Mouse (Mus musculus) mammary gland, adult 2 months (tissue): Measurements from ENCODE around the gene Olfr960. TPM values are rescaled to one million over a fixed set of nuclear protein-coding genes. Genes with fewer than 3 reads are reported as not detected.

Experiments
- polyA plus RNA-seq: library from polyadenylated mRNA; depleted of rRNA; stranded (reverse); fragments of >200 nt; gene quantifications from 2 replicates; pipeline ENCODE4 v1.2.3, GENCODE M21; 2012; ENCODE audit warnings: low replicate concordance; rRNA removed

Olfr960 gene
- polyA plus RNA-seq = not detected in 2 replicates

GRCm38 (mm10) chr9:39621073-39621472 is at the start of gene Olfr960:
TSS of gene Olfr960 (plus strand) at chr9:39621373.

DNA sequence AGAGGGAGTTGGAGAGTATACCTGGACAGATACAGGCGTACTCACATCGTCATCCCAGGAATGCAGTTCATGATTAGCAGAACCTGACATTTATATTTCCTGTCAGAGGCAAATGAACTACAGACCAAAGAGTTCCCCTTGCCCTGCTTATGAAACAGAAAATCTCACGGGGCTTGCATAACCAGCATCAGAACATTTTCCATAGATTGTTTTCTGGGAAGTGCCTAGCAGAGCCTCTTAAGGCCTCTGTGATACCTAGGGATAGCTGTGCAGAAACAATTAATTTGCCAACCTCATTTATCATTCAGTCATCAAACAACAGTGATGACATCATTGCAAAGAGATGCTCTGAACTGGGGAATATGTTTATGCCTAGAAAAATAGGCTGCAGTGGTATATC is 45.7 kb upstream of the Olfr960 start, which contains the start of gene Olfr959:
Gene Olfr959 (minus strand): TSS at position 101 of the 400 bp plus-strand sequence.

GRCm38 (mm10) chr9:39603999-39604453 is 17.1 kb upstream of the Olfr960 start, which contains the start of gene AW551984:
TSS of gene AW551984 (minus strand) at chr9:39604403.

DNA sequence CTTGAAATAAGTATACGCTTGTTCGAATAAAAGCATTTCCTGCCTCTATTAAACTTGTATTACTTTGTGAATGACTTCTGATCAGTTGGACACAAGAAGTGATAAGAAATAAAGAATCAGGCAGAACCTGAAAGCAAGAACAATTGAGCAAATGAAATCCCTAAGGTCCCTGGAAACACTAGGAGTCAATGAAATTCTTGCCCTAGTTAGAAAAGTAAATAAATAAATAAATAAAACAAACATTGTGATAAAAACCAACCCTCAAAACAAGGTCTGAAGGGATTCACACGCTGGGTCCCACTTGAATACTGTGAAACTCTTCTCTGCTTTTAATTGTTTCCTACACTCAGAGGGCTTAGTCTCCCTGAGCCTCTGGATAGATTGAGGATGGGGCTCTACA is 10.8 kb upstream of the Olfr960 start, which contains the start of gene Olfr148:
Gene Olfr148 (plus strand): TSS at position 301 of the 400 bp plus-strand sequence.

GRCm38 (mm10) chr9:39644785-39645184 is 23.6 kb downstream of the Olfr960 start, which contains the start of gene Olfr961:
TSS of gene Olfr961 (plus strand) at chr9:39645085.

DNA sequence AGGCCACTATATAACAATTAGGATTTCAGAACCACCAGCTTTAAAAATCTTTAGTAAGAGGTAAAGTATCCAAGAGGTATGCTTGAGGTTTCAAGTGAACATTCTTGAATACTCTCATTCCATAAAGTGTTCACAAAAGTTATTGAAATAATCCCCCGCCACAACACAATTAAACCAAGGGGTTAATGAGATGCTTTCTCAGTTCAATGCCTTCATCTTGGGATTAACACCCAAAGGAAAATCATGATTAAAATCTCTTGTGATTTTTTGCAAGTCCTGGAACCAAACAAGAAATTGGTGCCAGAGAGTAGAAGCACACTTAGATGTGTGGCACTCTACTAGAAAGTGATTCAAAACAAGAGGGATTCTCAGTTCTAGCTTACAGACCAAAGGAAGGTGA is 45.7 kb downstream of the Olfr960 start, which contains the start of gene Olfr963:
Gene Olfr963 (plus strand): TSS at position 301 of the 400 bp plus-strand sequence.

Other genes starting within 250 kb of the Olfr960 start
- not detected in 2 replicates for gene Olfr951, start 234.0 kb upstream of the Olfr960 start, polyA plus RNA-seq
- gene Olfr952, start 194.2 kb upstream of the Olfr960 start, polyA plus RNA-seq = not detected in 2 replicates
- not detected in 2 replicates for gene Olfr954, start 164.7 kb upstream of the Olfr960 start, polyA plus RNA-seq
- not detected in 2 replicates for gene Olfr955, start 149.4 kb upstream of the Olfr960 start, polyA plus RNA-seq
- not detected in 2 replicates for gene Olfr44, start 127.4 kb upstream of the Olfr960 start, polyA plus RNA-seq
- gene Olfr957, start 105.6 kb upstream of the Olfr960 start, polyA plus RNA-seq = not detected in 2 replicates
- gene Olfr958, start 67.3 kb upstream of the Olfr960 start, polyA plus RNA-seq = not detected in 2 replicates
- gene Olfr959, start 45.8 kb upstream of the Olfr960 start, polyA plus RNA-seq = not detected in 2 replicates
- gene AW551984, start 17.0 kb upstream of the Olfr960 start, polyA plus RNA-seq = 5.5 and 7.6 TPM in 2 replicates
- not detected in 2 replicates for gene Olfr148, start 10.7 kb upstream of the Olfr960 start, polyA plus RNA-seq
- gene Olfr961, start 23.7 kb downstream of the Olfr960 start, polyA plus RNA-seq = not detected in 2 replicates
- gene Olfr963, start 45.8 kb downstream of the Olfr960 start, polyA plus RNA-seq = not detected in 2 replicates
- gene Olfr149, start 85.7 kb downstream of the Olfr960 start, polyA plus RNA-seq = not detected in 2 replicates
- not detected in 2 replicates for gene Olfr965, start 90.0 kb downstream of the Olfr960 start, polyA plus RNA-seq
- not detected in 2 replicates for gene Olfr150, start 109.6 kb downstream of the Olfr960 start, polyA plus RNA-seq
- not detected in 2 replicates for gene Olfr967, start 124.9 kb downstream of the Olfr960 start, polyA plus RNA-seq
- not detected in 2 replicates for gene Olfr968, start 161.9 kb downstream of the Olfr960 start, polyA plus RNA-seq
- not detected in 2 replicates for gene Olfr969, start 169.6 kb downstream of the Olfr960 start, polyA plus RNA-seq
- gene Olfr970, start 187.5 kb downstream of the Olfr960 start, polyA plus RNA-seq = not detected in 2 replicates
- gene Olfr971, start 215.5 kb downstream of the Olfr960 start, polyA plus RNA-seq = not detected in 2 replicates
- gene Olfr972, start 245.0 kb downstream of the Olfr960 start, polyA plus RNA-seq = not detected in 2 replicates